Mouse (Mus musculus): Measurements from ENCODE around the gene Baiap2. TPM values are rescaled to one million over a fixed set of nuclear protein-coding genes. Genes with fewer than 3 reads are reported as not detected.

Gene Baiap2
- polyA plus RNA-seq, 1 experiment from 2014 or later, result 11.9 TPM

GRCm38 (mm10) chr11:120046553-120047191, 104.1 kb downstream of the Baiap2 start, which contains the start of gene Aatk:
Gene Aatk, minus strand, starts transcription at chr11:120047167.
- Histone ChIP-seq H3K4me3 (ENCODE audit: low read depth, low read length) (peak within 1 kb of the TSS; percentile 67), H3K9ac (replicated peaks; ENCODE audit: low read length) (peak within 1 kb of the TSS; percentile 74), H3K27me3 (ENCODE audit: control insufficient read depth, insufficient read depth, low read length) (peaks cover 19% of the 10 kb centered on the region), H3K4me1 (ENCODE audit: control insufficient read depth, insufficient read depth, low read length) (peaks cover 10% of the 10 kb centered on the region; the same call in 1 of the 2 replicates), H3K36me3 (replicated peaks; ENCODE audit: control insufficient read depth, insufficient read depth, low read depth, low read length) (no peaks in the 10 kb centered on the region), H3K27ac (replicated peaks; ENCODE audit: low read depth, low read length) (no peak within 1 kb of the TSS), H3K9me3 (replicated peaks; ENCODE audit: control insufficient read depth, low read length) (no peaks in the 10 kb centered on the region), H3K4me2 (ENCODE audit: low read depth, low read length) (peak within 1 kb of the TSS; percentile 100)
- DNase-seq (ENCODE audit: low spot score) (peak; percentile 53), ATAC-seq (replicated peaks; ENCODE audit: insufficient number of reproducible peaks, low FRiP score, low TSS enrichment, low read depth) (0 out of 2 replicates have a peak, but pooled peaks have one; percentile 20)
- 1% methylated on average over 60 of the region's 63 CpGs for WGBS

DNA sequence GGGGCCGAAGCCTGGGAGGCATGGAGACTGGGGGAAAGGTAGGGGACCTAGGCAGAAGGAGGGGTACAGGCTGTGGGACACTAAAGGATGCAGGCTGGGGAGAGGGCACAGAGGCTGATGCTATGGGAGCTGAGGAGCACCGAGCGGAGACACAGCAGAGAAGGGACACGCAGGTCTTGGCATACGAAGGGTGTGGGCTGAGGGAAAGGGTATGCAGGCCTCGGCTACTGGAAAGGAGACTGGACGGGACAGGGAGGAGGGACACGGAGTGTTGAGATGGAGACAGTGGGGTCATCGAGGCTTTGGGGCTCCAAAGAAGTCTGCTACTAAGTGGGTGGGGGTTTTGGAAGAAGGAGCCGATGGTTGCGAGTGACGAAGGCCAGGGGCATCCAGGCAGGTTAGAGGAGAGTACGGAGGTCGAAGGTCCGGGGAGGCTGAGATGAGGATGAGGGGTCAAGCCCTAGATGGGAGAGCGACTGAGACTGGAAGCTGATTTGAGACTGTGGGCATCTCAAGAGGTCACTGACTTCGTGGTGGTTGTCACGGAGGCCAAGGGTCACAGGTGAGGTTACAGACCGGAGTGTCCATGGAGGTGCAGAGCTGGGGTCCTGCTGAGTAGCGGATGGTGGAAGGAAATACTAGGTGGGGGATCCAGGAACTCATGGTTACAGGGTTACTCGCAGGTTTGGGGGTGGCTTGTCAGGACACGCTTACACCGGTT, 105.1 kb downstream of the Baiap2 start:
- H3K4me3 ChIP-seq (ENCODE audit: low read depth, low read length), result peak overlapping the region; percentile 67
- peaks cover 19% of the 10 kb centered on the region for H3K27me3 ChIP-seq (ENCODE audit: control insufficient read depth, insufficient read depth, low read length)
- ATAC-seq (replicated peaks; ENCODE audit: insufficient number of reproducible peaks, low FRiP score, low TSS enrichment, low read depth), result no peak
- DNase-seq (ENCODE audit: low spot score), result no peak
- no peaks in the 10 kb centered on the region for H3K36me3 ChIP-seq (replicated peaks; ENCODE audit: control insufficient read depth, insufficient read depth, low read depth, low read length)
- no peaks in the 10 kb centered on the region for H3K9me3 ChIP-seq (replicated peaks; ENCODE audit: control insufficient read depth, low read length)
- H3K9ac ChIP-seq (replicated peaks; ENCODE audit: low read length), result peak overlapping the region; percentile 74
- no peak overlapping the region for H3K27ac ChIP-seq (replicated peaks; ENCODE audit: low read depth, low read length)
- peaks cover 10% of the 10 kb centered on the region; the same call in 1 of the 2 replicates for H3K4me1 ChIP-seq (ENCODE audit: control insufficient read depth, insufficient read depth, low read length)
- peak overlapping the region; percentile 100 for H3K4me2 ChIP-seq (ENCODE audit: low read depth, low read length)
- WGBS, result 7% methylated on average over 23 of the region's 23 CpGs

GRCm38 (mm10) chr11:120048252-120048556, 105.6 kb downstream of the Baiap2 start:
- no peak overlapping the region for H3K4me3 ChIP-seq (ENCODE audit: low read depth, low read length)
- 2% methylated on average over 23 of the region's 23 CpGs for WGBS
- H3K4me2 ChIP-seq (ENCODE audit: low read depth, low read length), result peak overlapping the region; percentile 100
- H3K27me3 ChIP-seq (ENCODE audit: control insufficient read depth, insufficient read depth, low read length), result peaks cover 19% of the 10 kb centered on the region
- peaks cover 10% of the 10 kb centered on the region; the same call in 1 of the 2 replicates for H3K4me1 ChIP-seq (ENCODE audit: control insufficient read depth, insufficient read depth, low read length)
- DNase-seq (ENCODE audit: low spot score), result peak; percentile 64
- H3K9ac ChIP-seq (replicated peaks; ENCODE audit: low read length), result no peak overlapping the region
- no peak for ATAC-seq (replicated peaks; ENCODE audit: insufficient number of reproducible peaks, low FRiP score, low TSS enrichment, low read depth)
- no peaks in the 10 kb centered on the region for H3K9me3 ChIP-seq (replicated peaks; ENCODE audit: control insufficient read depth, low read length)
- H3K36me3 ChIP-seq (replicated peaks; ENCODE audit: control insufficient read depth, insufficient read depth, low read depth, low read length), result no peaks in the 10 kb centered on the region
- H3K27ac ChIP-seq (replicated peaks; ENCODE audit: low read depth, low read length), result no peak overlapping the region

- Histone ChIP-seq H3K4me3 (ENCODE audit: low read depth, low read length) (no peak overlapping the region), H3K4me1 (ENCODE audit: control insufficient read depth, insufficient read depth, low read length) (peaks cover 10% of the 10 kb centered on the region; the same call in 1 of the 2 replicates), H3K9me3 (replicated peaks; ENCODE audit: control insufficient read depth, low read length) (no peaks in the 10 kb centered on the region), H3K9ac (replicated peaks; ENCODE audit: low read length) (no peak overlapping the region), H3K27ac (replicated peaks; ENCODE audit: low read depth, low read length) (no peak overlapping the region), H3K27me3 (ENCODE audit: control insufficient read depth, insufficient read depth, low read length) (peaks cover 19% of the 10 kb centered on the region), H3K4me2 (ENCODE audit: low read depth, low read length) (no peak overlapping the region), H3K36me3 (replicated peaks; ENCODE audit: control insufficient read depth, insufficient read depth, low read depth, low read length) (no peaks in the 10 kb centered on the region)
- 71% methylated on average over 8 of the region's 8 CpGs for WGBS
- ATAC-seq (replicated peaks; ENCODE audit: insufficient number of reproducible peaks, low FRiP score, low TSS enrichment, low read depth), result no peak
- DNase-seq (ENCODE audit: low spot score), result no peak
These were observed 106.5 kb downstream of the Baiap2 start for GRCm38 (mm10) chr11:120049067-120049466.

DNA sequence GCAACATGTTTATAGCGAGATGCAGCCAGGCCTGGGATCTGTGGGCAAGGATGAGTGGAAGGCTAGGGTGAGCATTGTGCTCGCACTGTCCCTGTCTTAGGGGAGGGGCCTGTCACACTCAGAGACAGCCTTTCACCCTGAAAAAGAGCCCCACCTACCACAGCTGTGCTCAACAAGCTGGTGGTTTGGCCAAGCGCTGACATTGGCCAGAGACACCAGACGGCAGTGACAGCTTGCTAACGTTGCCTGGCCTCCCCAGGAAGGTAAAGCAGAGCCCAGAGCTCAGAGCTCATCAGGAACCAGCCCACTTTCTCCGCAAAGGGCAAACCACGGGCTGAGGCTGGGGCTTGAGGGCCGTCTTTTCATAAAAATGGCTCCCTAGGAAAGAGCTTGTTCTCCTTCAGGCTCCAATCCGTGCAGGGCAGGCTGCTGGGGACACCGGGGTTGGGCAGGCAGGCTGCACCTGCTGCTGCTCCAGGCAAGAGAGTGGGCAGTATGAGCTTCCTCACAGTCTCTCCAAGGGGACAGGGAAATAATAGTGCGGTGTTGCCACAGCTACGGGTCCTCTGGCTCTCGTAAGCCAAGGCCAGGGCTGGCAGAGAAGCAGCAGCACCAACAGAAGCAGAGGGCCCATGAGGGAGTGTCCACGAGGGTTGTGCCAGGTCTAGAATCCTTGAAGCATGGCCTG, 108.7 kb downstream of the Baiap2 start:
- DNase-seq (ENCODE audit: low spot score) (no peak), ATAC-seq (replicated peaks; ENCODE audit: insufficient number of reproducible peaks, low FRiP score, low TSS enrichment, low read depth) (no peak)
- Histone ChIP-seq H3K4me1 (ENCODE audit: control insufficient read depth, insufficient read depth, low read length) (peaks cover 5% of the 10 kb centered on the region; the same call in 1 of the 2 replicates), H3K9me3 (replicated peaks; ENCODE audit: control insufficient read depth, low read length) (no peaks in the 10 kb centered on the region), H3K4me2 (ENCODE audit: low read depth, low read length) (no peak overlapping the region), H3K27me3 (ENCODE audit: control insufficient read depth, insufficient read depth, low read length) (peaks cover 16% of the 10 kb centered on the region), H3K4me3 (ENCODE audit: low read depth, low read length) (no peak overlapping the region), H3K27ac (replicated peaks; ENCODE audit: low read depth, low read length) (no peak overlapping the region), H3K36me3 (replicated peaks; ENCODE audit: control insufficient read depth, insufficient read depth, low read depth, low read length) (no peaks in the 10 kb centered on the region), H3K9ac (replicated peaks; ENCODE audit: low read length) (no peak overlapping the region)
- WGBS, result 49% methylated on average over 14 of the region's 14 CpGs

DNA sequence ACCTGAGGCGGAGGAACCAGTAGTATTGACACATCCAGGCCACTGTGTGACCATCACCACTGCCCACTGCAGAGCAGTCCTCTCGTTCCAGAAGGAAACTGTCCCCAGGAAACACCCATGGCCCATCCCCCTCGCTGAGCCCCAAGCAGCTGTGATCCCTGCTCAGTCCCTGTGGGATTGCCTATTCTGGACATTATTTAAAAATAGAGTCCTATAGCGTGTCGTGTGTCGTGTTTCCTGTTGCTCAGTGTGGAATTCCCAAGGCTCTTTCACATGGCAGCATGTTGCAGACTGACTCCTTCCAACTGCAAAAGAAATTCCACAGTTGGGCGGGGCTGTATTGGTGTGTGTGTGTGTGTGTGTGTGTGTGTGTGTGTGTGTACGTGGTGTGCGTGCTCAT, 109.7 kb downstream of the Baiap2 start:
- ATAC-seq (replicated peaks; ENCODE audit: insufficient number of reproducible peaks, low FRiP score, low TSS enrichment, low read depth), result no peak
- H3K4me3 ChIP-seq (ENCODE audit: low read depth, low read length), result no peak overlapping the region

DNA sequence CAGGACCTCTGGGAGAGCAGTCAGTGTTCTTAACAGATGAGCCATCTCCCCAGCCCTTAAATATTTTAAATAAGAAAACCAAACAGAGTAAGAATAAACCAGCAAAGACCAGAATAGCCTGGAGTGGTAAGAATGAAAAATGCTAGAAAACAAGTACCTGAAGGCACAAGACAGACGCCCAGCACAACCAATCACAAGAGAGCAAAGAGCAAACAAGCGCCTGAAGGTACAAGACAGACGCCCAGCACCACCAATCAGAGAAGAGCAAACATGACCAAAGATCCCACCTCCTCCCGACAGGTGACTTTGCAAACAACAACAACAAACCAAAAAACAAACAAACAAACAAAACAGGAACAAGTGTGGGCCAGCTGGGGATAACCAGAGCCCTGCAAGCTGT, 111.3 kb downstream of the Baiap2 start:
- H3K4me3 ChIP-seq (ENCODE audit: low read depth, low read length), result no peak overlapping the region
- 0 out of 2 replicates have a peak, but pooled peaks cover 2% of the 10 kb centered on the region for H3K4me1 ChIP-seq (ENCODE audit: control insufficient read depth, insufficient read depth, low read length)
- WGBS, result 78% methylated on average over 4 of the region's 4 CpGs
- no peak overlapping the region for H3K27ac ChIP-seq (replicated peaks; ENCODE audit: low read depth, low read length)
- no peak for ATAC-seq (replicated peaks; ENCODE audit: insufficient number of reproducible peaks, low FRiP score, low TSS enrichment, low read depth)
- DNase-seq (ENCODE audit: low spot score), result no peak
- H3K4me2 ChIP-seq (ENCODE audit: low read depth, low read length), result no peak overlapping the region
- H3K27me3 ChIP-seq (ENCODE audit: control insufficient read depth, insufficient read depth, low read length), result no peaks in the 10 kb centered on the region
- H3K9ac ChIP-seq (replicated peaks; ENCODE audit: low read length), result no peak overlapping the region
- no peaks in the 10 kb centered on the region for H3K9me3 ChIP-seq (replicated peaks; ENCODE audit: control insufficient read depth, low read length)
- no peaks in the 10 kb centered on the region for H3K36me3 ChIP-seq (replicated peaks; ENCODE audit: control insufficient read depth, insufficient read depth, low read depth, low read length)

More for the DNA sequence above, 109.7 kb downstream of the Baiap2 start:
- no peak overlapping the region for H3K9ac ChIP-seq (replicated peaks; ENCODE audit: low read length)
- H3K27me3 ChIP-seq (ENCODE audit: control insufficient read depth, insufficient read depth, low read length), result peaks cover 12% of the 10 kb centered on the region
- 0 out of 2 replicates have a peak, but pooled peaks cover 2% of the 10 kb centered on the region for H3K4me1 ChIP-seq (ENCODE audit: control insufficient read depth, insufficient read depth, low read length)
- WGBS, result 72% methylated on average over 9 of the region's 9 CpGs
- H3K4me2 ChIP-seq (ENCODE audit: low read depth, low read length), result no peak overlapping the region
- H3K9me3 ChIP-seq (replicated peaks; ENCODE audit: control insufficient read depth, low read length), result no peaks in the 10 kb centered on the region
- H3K27ac ChIP-seq (replicated peaks; ENCODE audit: low read depth, low read length), result no peak overlapping the region
- no peaks in the 10 kb centered on the region for H3K36me3 ChIP-seq (replicated peaks; ENCODE audit: control insufficient read depth, insufficient read depth, low read depth, low read length)
- DNase-seq (ENCODE audit: low spot score), result no peak

Measured in embryonic facial prominence, embryonic 11.5 days (tissue).